ENCODE assay signal across 19 mouse cellular contexts in genomic region chr8:11182606-11183005, GRCm38 (mm10).
DNase-seq lines count a peak whose midpoint lies in the region; ATAC-seq and TF ChIP-seq lines count a peak whose summit lies in the region.
"Had no signal": no experiment of that assay in that cellular context is flagged by ENCODE, and none has a peak within 500 bp of the region (broad histone marks: within the 10 kb centered on the region; RNA-seq: fewer than 3 reads in every experiment).

No protein-coding gene starts in this region.

- POLR2A ChIA-PET in Patski (lab: Charles Lee), result no interaction called here

- no peak for ATAC-seq in heart, embryonic 14.5 days (ENCODE audit: insufficient number of reproducible peaks, insufficient read depth, low FRiP score, low read depth)
- ATAC-seq in Patski, result peak; percentile 40
- no peak for ATAC-seq in midbrain, embryonic 14.5 days (ENCODE audit: low FRiP score, low TSS enrichment)
- ATAC-seq: forebrain, embryonic 16.5 days; inflammation-experienced regulatory T-cells, adult 6 months had no signal

- CTCF ChIA-PET in Patski (lab: Charles Lee), result interaction anchor here (1.4 to 2.1 kb wide), 2 partner anchors 10 to 21 kb away, joined by 3 to 4 read pairs; no protein-coding TSS in a partner anchor

- no peaks in the 10 kb centered on the region for H3K36me3 ChIP-seq in heart, embryonic 14.5 days (ENCODE audit: control insufficient read depth, insufficient read depth, low read length)
- H3K36me3 ChIP-seq in midbrain, embryonic 14.5 days (ENCODE audit: control insufficient read depth, insufficient read depth, low read length), result no peaks in the 10 kb centered on the region
- H3K36me3 ChIP-seq: embryonic facial prominence, embryonic 15.5 days; hindbrain, embryonic 13.5 days; liver, embryonic 15.5 days; neural tube, embryonic 12.5 days had no signal

- H3K9me3 ChIP-seq in heart, embryonic 14.5 days (ENCODE audit: control insufficient read depth, low read length), result no peaks in the 10 kb centered on the region
- H3K9me3 ChIP-seq in midbrain, embryonic 14.5 days (ENCODE audit: control insufficient read depth, low read length), result no peaks in the 10 kb centered on the region
- H3K9me3 ChIP-seq: embryonic facial prominence, embryonic 15.5 days; hindbrain, embryonic 13.5 days; liver, embryonic 15.5 days; neural tube, embryonic 12.5 days had no signal

- in situ Hi-C loops in Patski (cut with MboI; ENCODE audit: low pct_unique_long_range_greater_than_20kb), result loop anchor here (25.0 kb wide), 1 partner anchor 320 kb away; no protein-coding TSS in a partner anchor

- H3K4me3 ChIP-seq in cerebellum, adult 2 months (replicated peaks; ENCODE audit: insufficient read depth, low read depth, low read length), result no peak overlapping the region
- no peak overlapping the region for H3K4me3 ChIP-seq in heart, embryonic 14.5 days (ENCODE audit: control insufficient read depth in 1 of 2, insufficient read depth in 1 of 2, low read depth in 1 of 2, low read length in 2 of 2)
- no peak overlapping the region for H3K4me3 ChIP-seq in midbrain, embryonic 14.5 days (replicated peaks; ENCODE audit: low read depth, low read length)
- H3K4me3 ChIP-seq: embryonic facial prominence, embryonic 15.5 days; hindbrain, embryonic 13.5 days; liver, embryonic 15.5 days; neural tube, embryonic 12.5 days had no signal

- peaks cover 22% of the 10 kb centered on the region for H3K4me1 ChIP-seq in cerebellum, adult 2 months (ENCODE audit: control insufficient read depth, insufficient read depth, low read length)
- H3K4me1 ChIP-seq in heart, embryonic 14.5 days (ENCODE audit: control insufficient read depth in 2 of 2, insufficient read depth in 2 of 2, low read length in 2 of 2), result peaks cover 52 to 70% of the 10 kb centered on the region in 2 experiments
- H3K4me1 ChIP-seq in midbrain, embryonic 14.5 days (ENCODE audit: control insufficient read depth, insufficient read depth, low read length), result no peaks in the 10 kb centered on the region

- no peak overlapping the region for H3K27ac ChIP-seq in cerebellum, adult 2 months (ENCODE audit: insufficient read depth, low read length)
- H3K27ac ChIP-seq in heart, embryonic 14.5 days (replicated peaks in 1 of 2; ENCODE audit: control insufficient read depth in 1 of 2, insufficient read depth in 1 of 2, low read depth in 2 of 2, low read length in 2 of 2), result peak overlapping the region; percentile 93 to 99
- H3K27ac ChIP-seq in midbrain, embryonic 14.5 days (replicated peaks; ENCODE audit: low read depth, low read length), result no peak overlapping the region
- H3K27ac ChIP-seq: embryonic facial prominence, embryonic 15.5 days; hindbrain, embryonic 13.5 days; liver, embryonic 15.5 days; neural tube, embryonic 12.5 days had no signal

- 75% methylated on average over 12 of the region's 12 CpGs for WGBS in cerebellum, adult 2 months
- 75% methylated on average over 12 of the region's 12 CpGs for WGBS in heart, embryonic 14.5 days
- WGBS in midbrain, embryonic 14.5 days, result 74% methylated on average over 12 of the region's 12 CpGs

- H3K27me3 ChIP-seq in cerebellum, adult 2 months (ENCODE audit: control insufficient read depth, insufficient read depth, low read length), result no peaks in the 10 kb centered on the region
- H3K27me3 ChIP-seq in heart, embryonic 14.5 days (ENCODE audit: control insufficient read depth, insufficient read depth, low read length), result no peaks in the 10 kb centered on the region
- H3K27me3 ChIP-seq in Patski, result no peaks in the 10 kb centered on the region
- H3K27me3 ChIP-seq in midbrain, embryonic 14.5 days (ENCODE audit: control insufficient read depth, insufficient read depth, low read length), result no peaks in the 10 kb centered on the region
- H3K27me3 ChIP-seq: neural tube, embryonic 12.5 days had no signal

- no peak for TF ChIP-seq POLR2A in cerebellum, adult 2 months (IDR thresholded peaks at IDR 0.05; ENCODE audit: borderline replicate concordance, insufficient read depth, low read length)

- TF ChIP-seq CTCF in cerebellum, adult 2 months (IDR thresholded peaks at IDR 0.05; ENCODE audit: borderline replicate concordance, insufficient read depth, low read depth, low read length), result no peak
- TF ChIP-seq CTCF in Patski (IDR thresholded peaks at IDR 0.05), result no peak

- no peak overlapping the region for H3K4me2 ChIP-seq in heart, embryonic 14.5 days (ENCODE audit: low read length)
- no peak overlapping the region for H3K4me2 ChIP-seq in midbrain, embryonic 14.5 days (ENCODE audit: low read length)
- H3K4me2 ChIP-seq: embryonic facial prominence, embryonic 15.5 days; hindbrain, embryonic 13.5 days; liver, embryonic 15.5 days; midbrain, embryonic 11.5 days; neural tube, embryonic 12.5 days had no signal

- H3K9ac ChIP-seq in heart, embryonic 14.5 days (ENCODE audit: low read length), result peak overlapping the region; percentile 62
- no peak overlapping the region for H3K9ac ChIP-seq in midbrain, embryonic 14.5 days (replicated peaks; ENCODE audit: low read length)
- H3K9ac ChIP-seq: embryonic facial prominence, embryonic 15.5 days; hindbrain, embryonic 13.5 days; liver, embryonic 15.5 days; neural tube, embryonic 12.5 days had no signal

- intact Hi-C loops in heart, postnatal 25 days (cut with DNase I), result no loop called here

- DNase-seq in cerebellum, adult 2 months, result peak; percentile 12 to 23
- no peak for DNase-seq in cerebellum, adult 9-11 months
- no peak for DNase-seq in heart, postnatal 25 days (ENCODE audit: low spot score)
- no peak for DNase-seq in Patski (ENCODE audit: low read depth, low spot score)
- peak; percentile 40 to 63 for DNase-seq in kidney, postnatal 25 days
- DNase-seq in midbrain, embryonic 14.5 days, result no peak
- no peak for DNase-seq in layer of hippocampus, adult 9-10 months (ENCODE audit: low spot score)
- DNase-seq: adrenal gland, postnatal 14 days; layer of hippocampus, postnatal 36 days; right cerebral cortex, adult 18-20 months; thymus, postnatal 14 days had no signal

Comparison
In these comparisons a context has a peak if more than half of its experiments do, and no peak if none do; other contexts are left out.
1. DNase-seq: peak in cerebellum, adult 2 months (2 of 2) and kidney, postnatal 25 days (2 of 2); none in cerebellum, adult 9-11 months (single experiment), heart, postnatal 25 days (single experiment), Patski (single experiment), midbrain, embryonic 14.5 days (single experiment) and layer of hippocampus, adult 9-10 months (single experiment).
2. H3K27ac ChIP-seq: peak in heart, embryonic 14.5 days (2 of 2); none in cerebellum, adult 2 months (single experiment) and midbrain, embryonic 14.5 days (single experiment).